Mouse (Mus musculus) lung, postnatal 36 days (tissue): ENCODE data around the gene Vsig2.
A peak's percentile ranks its signal among the peaks of the same experiment; 100 is the strongest.

Experiments used
- DNase-seq: peaks from one replicate; pipeline ENCODE4 v3.0.0; 2022; ENCODE audit warnings: mixed read lengths

Gene Vsig2

DNA sequence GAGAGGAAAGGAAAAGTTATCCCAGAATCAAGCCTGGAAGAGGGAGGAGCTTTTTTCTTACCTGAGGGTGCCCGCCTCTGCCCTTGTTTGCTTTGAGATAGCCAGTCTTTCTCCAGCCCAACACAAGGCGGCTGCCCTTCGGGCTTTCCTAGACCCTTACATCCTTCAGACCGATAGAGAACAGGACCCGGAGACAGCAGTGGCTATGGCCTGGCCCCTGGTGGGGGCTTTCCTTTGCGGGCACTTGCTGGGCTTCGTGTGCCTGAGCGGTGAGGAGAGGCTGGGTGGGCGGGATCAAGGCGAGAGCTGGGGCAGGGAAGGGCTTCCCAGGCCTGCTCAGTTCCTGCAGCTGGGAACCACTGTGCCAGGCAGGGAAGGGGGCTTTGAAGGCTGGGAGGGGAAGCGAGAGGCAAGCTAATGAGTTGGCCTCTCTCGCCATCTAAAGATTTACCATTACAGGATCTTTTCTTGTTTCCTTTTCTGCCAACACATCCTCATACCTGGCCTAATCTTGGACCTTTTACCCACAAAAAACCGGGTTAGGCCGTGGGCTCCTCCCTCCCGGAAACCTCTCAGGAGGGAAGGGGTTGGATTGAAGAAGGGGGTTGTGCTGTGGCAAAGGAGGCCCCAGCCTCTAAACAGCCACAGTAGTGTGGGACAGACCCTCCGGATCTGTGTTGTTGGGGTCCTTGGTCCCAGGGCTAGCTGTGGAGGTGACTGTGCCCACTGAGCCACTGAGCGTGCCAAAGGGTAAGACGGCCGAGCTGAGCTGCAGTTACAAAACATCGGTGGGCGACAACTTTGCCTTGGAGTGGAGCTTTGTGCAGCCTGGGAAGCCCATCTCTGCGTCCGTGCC lies at the start of gene Vsig2:
Gene Vsig2, plus strand, starts transcription at position 86 of the 856 bp plus-strand sequence.
- no peak for DNase-seq

DNA sequence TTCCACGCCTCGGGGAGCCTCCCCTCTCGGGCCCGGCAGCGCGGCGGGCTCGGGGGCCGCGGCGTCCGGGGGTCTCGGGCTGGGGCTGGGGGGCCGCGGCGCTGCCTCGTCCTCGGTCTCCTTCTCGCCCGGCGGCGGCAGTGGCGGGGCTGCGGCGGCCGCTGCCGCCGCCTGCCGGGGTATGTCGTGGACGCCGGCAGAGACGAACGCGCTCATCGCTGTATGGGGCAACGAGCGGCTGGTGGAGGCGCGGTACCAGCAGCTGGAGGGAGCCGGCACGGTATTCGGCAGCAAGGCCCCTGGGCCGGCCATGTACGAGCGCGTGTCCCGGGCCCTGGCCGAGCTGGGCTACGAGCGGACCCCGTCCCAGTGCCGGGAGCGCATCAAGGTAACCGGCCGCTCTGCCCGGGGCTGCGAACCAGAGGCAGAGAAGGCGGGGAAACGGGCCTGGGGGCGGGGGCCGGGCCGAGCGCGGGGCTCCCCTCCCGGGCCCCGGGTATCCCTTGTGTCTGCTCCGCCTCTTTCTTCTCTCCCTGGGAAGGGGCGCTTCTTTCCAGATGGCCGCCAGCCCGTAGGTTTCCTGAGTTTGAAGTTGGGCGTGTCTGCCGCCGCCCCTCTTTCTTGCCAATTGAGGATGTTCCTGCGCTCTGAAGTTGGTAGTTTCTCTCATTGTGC lies 49.5 kb upstream of the Vsig2 start:
- peak; percentile 47 for DNase-seq

DNA sequence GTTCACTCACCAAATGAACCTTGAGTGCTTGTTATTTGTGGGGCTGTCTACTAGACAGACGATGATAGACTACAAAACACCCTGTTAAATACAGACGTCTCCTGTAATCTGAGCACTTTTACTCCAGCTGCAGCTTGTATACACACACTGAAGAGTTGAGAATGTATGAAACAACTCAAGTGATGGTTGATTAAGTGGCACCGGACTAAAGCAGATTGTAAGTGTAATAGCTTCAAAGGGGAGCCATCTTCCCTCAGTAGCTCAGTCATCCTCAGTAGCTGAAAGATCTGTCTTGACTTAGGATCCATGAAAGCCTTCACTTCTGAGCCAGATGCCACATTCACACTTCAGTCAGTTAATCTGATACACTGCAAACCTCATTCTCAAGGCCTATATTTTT lies 43.3 kb upstream of the Vsig2 start:
- DNase-seq = peak; percentile 61

DNA sequence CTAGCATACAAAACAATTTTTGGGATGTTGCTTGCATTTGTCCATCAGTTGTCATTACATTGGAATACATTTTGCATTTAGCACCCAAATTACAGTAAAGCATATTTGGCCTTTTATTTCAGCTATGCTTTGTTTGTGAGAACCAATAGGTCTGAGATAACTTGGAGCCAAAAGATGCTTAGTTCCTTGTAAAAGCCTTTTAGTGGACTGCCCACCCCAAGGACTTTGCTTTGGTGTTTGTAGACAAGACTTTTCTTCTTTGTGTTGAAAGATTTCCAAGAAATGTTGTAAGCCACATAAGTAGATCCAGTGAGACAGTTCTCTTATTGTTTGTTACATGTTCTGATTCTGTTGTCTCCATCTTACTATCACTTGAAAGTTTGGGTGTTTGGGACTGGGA lies 42.7 kb upstream of the Vsig2 start:
- DNase-seq = no peak

DNA sequence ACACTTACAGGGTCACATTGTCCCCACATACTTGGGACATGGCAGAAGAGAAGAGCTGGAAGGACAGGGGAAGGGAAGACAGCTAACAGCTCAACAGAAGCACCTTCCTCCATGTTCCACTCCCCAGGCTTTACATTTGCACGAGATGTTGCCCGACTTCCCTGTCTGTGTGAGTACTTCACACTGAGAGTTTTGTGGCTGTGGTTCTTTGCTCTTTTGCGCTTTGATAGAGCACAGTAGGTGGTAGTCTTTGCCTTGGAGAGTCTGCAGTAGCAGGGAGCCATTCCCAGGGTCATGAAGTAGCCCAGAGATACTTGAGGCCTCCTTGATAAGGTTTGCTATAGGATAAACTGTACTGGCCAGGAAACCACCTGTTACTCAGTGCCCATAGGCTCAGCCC lies 38.9 kb upstream of the Vsig2 start:
- no peak for DNase-seq

DNA sequence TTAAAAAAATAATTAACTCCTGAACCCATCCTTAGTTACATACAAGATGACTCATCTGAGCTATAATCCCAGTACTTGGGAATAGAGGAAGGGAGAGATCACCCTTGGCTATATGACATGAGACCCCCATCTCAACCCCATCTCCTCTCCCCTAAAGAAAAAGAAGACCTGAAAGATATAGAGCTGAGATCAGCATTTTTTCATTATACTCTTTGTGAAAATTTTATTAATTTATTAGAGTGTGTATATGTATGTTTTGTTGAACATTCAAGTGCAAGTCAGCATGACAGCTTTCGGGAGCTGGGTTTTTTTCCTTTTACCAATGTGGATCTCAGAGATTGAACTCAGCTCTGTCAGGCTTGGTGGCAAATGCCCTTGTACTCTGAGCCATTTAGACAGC lies 37.9 kb upstream of the Vsig2 start:
- no peak for DNase-seq

DNA sequence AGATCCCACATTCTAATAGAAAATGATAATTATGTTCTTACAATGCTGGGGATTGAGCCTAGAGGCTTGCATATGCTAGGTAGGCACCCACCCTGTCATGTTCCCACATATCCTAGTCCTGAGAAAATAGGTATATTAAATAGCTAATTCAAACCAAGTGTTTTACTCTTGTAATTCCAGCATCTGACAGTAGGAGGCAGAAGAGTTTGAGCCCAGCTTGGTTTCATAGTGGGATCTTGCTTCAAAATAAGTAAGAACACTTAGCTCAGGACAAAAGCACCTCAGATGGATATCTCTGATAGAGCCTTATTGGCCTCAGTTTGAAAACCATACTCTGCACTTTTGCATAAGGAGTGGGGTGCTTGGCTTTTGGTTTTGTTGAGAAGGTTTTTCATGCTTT lies 34.7 kb upstream of the Vsig2 start:
- DNase-seq = no peak

DNA sequence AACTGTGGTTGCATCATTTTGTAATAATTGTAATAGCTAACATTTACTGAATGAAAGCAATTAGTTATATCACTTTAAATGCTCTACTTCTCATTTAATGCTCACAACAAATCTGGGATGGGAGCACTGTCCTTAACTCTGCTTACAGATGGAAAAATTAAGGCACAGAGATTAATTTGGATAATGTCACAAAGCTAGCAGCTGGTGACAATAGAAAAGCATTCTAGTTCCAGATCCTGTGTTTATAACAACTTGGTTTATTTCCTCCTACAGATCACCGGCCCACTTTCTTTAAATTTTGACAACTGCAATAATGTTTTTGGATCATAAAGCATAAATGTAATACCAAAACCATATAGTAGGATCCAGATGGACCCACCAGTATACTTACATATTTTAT lies 33.0 kb upstream of the Vsig2 start:
- no peak for DNase-seq

DNA sequence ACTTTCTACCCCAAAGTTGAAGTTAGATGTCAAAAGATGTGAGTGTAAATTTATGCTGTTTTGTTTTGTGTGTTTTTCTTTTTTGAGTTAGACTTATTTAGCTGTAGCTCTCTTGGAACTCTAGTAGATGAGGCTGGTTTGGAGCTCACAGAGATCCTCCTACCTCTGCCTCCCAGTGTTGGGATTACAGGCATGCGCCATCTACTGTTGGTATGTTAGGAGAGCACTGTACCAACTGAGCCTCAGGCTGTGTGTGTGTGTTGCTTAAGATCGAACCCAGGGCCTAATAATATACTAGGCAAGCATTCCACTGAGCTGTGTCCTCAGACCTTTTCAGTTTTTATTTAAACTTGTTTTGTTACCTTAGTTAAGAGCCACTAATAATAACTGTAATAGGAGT lies 27.0 kb upstream of the Vsig2 start:
- no peak for DNase-seq

DNA sequence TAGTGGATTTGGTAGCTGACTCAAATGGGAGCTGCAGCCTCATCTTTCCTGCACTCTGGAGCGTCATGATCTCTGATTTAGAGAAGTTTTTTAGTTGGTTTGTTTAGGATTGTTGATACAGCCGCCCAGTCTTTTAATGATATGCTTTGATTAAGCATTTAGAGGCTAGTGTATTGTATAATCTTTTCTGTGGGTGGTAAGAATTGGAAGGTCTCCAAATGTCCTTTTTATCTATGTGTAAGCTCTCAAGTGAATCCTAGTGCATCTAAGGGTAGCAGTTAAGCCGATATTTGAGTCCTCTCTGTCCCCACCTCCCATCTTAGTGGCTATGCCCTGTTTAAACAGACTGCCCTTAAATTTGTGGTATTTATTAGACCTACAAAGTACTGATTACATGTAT lies 24.6 kb upstream of the Vsig2 start:
- DNase-seq = no peak

DNA sequence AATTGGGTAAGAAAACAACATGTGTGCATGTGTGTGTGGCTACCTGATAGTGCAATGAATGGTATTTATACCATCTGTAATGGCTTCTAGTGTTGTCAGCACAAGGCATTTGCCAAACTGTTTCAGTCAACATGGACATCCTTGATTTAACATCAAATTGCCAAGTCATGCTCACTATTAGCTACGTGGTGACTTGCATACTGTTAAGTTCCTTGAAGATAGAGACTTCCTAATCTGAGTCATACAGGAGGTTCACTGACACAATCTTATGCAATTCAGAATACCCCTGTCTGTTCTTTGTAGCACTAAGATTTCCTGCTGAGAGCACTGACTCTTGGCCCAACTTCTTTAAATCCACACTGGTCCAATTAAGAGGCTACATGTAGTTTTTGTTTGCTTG lies 21.6 kb upstream of the Vsig2 start:
- DNase-seq = no peak

DNA sequence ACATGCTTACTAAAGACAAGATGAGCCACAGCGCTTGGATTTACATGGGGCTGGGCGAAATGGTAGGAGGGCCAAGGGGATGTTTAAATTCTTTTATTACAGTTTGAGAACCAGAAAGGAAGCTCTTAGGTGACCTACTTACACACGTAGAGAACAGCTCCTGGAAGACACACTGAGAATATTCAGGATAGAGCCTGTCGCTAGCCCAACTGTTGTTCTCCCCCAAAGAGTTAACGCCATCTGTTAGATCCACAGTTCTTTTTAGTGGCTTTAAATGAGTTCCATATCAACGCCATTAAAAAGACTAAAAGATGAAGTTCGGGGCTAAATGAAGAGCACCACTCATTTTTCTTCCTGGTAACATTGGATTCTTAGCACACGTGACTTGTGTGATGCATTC lies 20.1 kb upstream of the Vsig2 start:
- no peak for DNase-seq

DNA sequence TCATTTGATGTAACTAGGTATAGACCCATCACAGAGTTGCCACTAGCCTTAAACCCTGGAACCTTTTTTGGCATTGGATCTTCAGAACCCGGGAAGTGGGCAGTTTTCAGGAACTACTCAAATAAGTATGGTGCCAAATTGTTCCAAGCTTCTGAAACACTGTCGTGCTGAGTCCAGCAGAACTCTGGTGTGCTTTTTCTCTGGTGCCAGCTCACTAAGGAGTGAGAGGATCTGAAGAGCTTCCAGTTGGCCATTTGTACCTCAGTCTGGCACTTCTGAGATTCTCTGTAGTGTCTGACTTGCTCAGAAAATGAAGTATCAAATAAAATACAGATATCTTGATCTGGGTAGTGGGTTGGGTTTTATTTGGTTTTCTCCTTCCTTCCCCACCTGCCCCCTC lies 19.1 kb upstream of the Vsig2 start:
- DNase-seq = no peak

DNA sequence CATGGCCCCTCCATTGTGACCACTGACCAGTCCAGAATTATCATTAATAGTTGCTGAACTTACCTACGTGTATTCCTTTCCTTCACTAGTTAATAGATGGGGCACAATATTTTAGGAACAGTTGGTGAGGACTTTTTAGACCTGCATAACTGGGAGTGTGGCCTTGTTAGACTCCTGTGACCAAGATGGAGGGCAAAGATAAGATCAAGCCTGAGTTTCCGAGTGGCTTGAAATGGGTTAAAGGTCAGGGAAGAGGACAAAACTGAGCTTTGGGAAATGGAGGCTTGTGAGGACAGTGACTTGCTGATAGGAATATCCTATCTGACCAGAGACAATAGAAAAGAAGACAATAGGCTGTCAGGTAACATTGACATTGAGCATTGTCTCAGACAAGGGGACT lies 13.6 kb upstream of the Vsig2 start:
- no peak for DNase-seq

DNA sequence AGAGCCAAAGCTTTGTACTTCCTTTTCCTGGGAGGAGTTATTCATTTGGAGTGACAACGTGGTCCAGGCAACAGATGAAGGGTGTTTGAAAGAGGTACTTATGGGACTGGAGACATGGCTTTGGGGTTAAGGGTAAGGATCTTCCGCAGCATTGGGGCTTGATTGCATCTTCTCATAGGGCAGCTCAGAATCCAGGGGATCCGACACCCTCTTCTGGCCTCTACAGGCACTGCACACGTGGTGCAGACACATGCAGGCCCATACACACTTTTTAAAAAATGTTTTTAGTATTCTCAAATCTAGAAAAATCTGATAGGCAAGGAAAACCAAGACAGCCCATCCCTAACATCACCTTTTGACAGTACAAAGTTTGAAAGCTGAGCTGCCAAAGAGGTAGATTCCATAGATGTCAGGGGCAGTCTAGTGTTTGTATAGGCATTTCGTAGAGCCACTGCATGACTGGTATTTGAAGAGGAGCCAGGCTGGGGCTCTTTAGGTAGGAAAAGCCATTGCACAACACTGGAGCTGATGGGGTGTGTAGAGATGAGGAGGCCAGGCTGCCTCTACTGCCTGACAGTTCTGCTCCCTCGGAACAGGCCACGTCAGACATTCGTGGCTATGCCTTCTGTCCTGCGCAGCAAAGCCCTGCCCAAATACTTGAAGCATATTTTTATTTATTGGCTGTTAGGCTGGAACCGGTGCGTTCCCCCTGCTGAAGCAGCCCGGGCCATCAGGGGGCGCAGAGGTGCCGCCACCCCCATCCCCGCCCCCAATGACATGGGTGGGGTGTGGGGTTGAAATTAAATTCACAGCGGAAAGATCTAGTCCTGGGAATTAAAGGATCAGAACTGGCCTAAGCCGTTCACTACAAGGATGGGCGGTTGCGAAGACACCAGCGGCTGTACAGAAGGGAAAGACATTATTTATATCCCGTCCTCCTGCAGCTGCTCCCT lies 12.3 kb upstream of the Vsig2 start:
- DNase-seq = peak; percentile 85

DNA sequence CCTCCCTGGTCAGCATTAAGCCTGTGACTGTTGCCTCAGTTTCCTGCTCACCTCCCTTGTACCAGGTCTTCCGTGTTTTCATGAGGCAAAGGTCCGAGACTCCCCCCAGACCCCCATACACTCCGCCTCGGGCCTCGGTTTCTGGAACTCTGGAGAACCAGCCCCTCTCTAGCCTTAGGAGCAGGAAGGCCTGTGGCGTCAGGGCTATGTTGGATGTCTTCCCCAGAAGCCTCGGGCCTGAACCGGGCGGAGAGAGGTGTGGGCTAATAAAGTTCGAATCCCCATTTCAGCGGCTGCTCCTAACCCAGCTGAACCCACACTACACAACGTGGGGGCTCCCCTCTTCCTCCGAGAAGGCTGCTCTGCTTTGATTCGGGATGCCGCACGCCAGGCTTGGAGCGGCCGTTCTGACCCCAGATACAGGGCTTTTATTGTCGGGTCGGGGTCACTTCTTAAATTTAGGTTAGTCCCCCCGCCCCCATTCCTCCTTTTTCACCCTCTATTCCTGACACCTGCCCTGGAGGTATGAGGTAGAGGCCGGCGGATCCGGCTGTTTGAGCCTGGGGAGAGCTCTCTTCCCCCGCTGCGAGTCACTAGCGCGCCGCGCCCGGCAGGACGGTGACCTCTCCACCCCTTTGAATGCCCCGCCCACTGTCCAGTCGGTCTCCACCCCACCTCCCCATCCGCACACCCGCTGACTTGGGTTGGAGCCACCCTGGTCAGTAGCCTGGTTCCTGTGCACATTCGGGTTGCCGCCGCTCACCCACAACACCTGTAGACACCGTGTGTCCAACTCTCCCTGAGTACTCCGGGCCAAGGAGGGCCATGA lies 11.4 kb upstream of the Vsig2 start, which contains the start of gene Esam:
Gene Esam, plus strand, starts transcription at position 683 of the 829 bp plus-strand sequence.
- peak; percentile 93 for DNase-seq

DNA sequence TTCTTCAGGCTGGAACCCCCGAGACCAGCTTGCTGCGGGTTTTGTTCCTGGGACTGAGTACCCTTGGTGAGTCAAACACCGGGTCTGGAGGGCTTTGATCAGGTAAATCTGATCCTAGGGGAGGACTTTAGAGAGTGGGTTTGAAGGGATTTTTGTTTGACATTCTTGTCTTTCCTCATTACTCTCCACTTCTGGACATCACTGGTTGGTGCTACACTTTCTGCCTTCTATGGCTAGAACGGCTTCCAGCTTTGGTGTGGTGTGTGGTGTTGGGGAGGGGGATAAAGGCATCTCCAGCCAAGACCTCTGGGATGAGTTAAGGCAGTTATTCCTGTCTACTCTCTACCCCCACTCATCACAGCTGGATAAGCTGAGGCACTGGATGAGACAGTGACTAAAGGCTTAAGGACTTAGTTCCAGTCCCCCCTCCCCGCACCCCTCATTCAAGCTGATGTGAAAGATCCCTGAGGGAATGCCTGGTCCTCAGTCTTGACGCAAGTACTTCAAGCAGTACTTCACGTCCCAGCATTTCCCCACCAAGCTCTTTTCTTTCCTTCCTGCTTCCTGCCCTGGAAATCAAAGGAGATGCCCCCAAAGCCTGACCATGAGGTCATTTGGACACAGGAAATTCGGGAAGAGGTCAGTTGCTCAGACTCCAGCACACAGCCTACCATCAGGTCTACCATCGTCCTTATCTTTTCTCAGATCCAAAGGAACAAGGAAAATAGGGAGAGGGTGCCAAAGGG lies 10.7 kb upstream of the Vsig2 start:
- peak; percentile 77 for DNase-seq

DNA sequence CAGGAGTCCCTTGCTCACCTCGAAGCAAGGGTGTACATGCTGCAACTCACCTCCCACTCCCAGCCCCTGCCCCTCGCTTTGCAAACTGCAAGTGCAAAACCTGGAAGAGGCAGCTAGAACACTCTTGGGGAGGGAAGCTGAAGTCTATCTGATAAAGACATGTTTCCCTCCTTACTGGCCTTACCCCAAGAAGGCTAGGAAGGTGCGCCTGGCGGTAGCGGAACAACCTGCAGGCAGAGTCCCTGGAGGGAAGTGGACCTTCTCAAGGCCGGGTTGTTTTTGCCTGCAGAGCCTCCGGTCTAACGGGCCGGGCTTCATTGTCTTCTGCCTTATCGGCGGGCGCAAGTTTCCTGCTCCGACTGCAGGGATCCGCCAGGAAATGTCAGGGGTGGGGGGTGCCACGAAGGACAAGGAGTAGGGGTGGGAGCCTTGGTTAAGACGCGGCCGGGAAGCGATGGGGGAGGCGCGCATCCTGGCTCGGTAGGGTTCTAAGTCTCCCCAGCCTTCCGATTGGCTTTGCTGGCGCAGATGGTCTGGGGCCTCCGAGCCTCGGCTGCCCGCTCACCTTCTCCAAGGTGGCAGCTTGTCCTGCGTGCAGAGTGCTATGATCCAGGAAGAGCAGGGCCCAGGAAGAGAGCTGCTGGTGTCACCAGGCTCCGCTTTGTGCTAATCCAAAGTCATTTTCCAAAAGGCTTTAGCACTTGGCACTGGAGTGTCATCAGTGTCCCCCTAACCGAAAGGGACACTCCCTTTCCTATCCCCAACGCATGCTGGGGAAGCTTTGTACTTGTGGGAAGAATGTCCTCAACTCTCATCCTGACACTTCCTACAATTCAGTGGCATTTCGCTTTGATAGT lies 8.8 kb upstream of the Vsig2 start:
- DNase-seq = peak; percentile 92

DNA sequence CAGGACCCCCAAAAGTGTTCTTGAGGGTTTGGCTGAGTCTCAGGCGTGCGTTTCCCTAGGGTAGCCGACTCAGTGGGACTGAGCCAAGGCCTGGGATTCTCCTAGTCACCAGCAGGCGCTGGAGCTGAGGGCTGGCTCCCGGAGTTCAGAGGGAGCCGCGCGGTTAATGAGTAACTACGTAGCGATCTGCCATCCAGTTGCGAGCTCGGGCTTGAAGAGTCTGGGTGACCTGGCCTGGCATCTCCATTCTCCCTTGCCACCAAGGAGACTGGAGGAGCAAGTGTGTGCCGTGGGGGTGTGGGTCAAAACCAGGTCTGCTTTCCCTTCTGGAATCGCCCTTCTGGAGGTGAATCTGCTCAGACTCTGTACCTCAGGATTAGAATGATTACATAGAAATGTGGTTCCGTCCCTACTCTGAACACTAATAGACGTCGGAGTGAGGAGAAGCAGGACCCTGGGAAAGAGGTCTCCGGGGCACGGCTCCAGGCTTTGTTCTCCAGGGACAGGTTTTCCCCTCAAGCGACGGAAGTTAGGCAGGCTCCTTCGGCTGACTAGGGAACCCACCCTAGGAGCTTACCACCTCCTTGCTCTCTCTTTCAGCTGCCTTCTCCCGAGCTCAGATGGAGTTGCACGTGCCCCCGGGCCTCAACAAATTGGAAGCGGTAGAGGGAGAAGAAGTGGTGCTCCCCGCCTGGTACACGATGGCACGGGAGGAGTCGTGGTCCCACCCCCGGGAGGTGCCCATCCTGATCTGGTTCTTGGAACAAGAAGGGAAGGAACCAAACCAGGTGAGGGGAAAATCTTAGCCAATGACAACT lies 8.0 kb upstream of the Vsig2 start:
- peak; percentile 85 for DNase-seq

DNA sequence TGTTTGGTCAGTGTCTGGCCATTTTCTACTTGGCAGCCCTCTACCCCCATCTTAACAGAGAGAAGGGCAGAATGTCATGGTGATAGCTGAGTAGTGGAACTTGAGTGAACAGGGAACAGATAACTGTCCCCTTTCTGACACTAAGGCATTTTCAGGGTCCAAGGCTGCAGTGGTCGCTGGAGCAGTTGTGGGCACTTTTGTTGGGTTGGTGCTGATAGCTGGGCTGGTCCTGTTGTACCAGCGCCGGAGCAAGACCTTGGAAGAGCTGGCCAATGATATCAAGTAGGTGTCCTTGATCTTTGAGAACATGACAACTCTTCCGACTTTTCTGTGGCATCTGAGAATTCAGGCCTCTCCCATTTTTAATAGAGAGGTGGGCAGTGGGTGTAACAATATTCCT lies 2.2 kb upstream of the Vsig2 start:
- no peak for DNase-seq
